Mouse (Mus musculus) neural tube, embryonic 15.5 days (tissue): Measurements from ENCODE around the gene Rinl. TPM values are rescaled to one million over a fixed set of nuclear protein-coding genes. Genes with fewer than 3 reads are reported as not detected.

Experiments used
- ATAC-seq: fragments of 200-750 bp; cut with Nextera tagmentation; 2 replicates; pipeline ENCODE4 v1.8.0; 2017; ENCODE audit warnings: mild to moderate bottlenecking, moderate TSS enrichment, moderate library complexity; ENCODE audit not compliant: low FRiP score
- H3K27ac ChIP-seq: fragments of 300-500 bp; sonication (generic); replicated peaks from 2 replicates; pipeline ENCODE4 v1.5.1; 2015; ENCODE audit warnings: mild to moderate bottlenecking, inconsistent platforms
- H3K27me3 ChIP-seq: fragments of 300-500 bp; sonication (generic); replicated peaks from 2 replicates; pipeline ENCODE4 v1.6.1; 2015; ENCODE audit warnings: inconsistent platforms
- H3K36me3 ChIP-seq: fragments of 300-500 bp; sonication (generic); 2 replicates; pipeline ENCODE4 v1.6.1; 2015; ENCODE audit warnings: inconsistent platforms
- H3K4me1 ChIP-seq: fragments of 300-500 bp; sonication (generic); 2 replicates; pipeline ENCODE4 v1.6.1; 2015; ENCODE audit warnings: inconsistent platforms
- H3K4me2 ChIP-seq: fragments of 300-500 bp; sonication (generic); 2 replicates; pipeline ENCODE4 v1.6.1; 2015; ENCODE audit warnings: inconsistent platforms, mild to moderate bottlenecking, moderate library complexity
- H3K4me3 ChIP-seq: fragments of 300-500 bp; sonication (generic); replicated peaks from 2 replicates; pipeline ENCODE4 v1.5.1; 2015; ENCODE audit warnings: mild to moderate bottlenecking, inconsistent platforms
- H3K9ac ChIP-seq: fragments of 300-500 bp; sonication (generic); replicated peaks from 2 replicates; pipeline ENCODE4 v1.6.1; 2015; ENCODE audit warnings: mild to moderate bottlenecking, inconsistent platforms
- H3K9me3 ChIP-seq: fragments of 300-500 bp; sonication (generic); replicated peaks from 2 replicates; pipeline ENCODE4 v1.6.1; 2016; ENCODE audit warnings: inconsistent platforms
- WGBS: fragments of 180-500 bp; shearing (Covaris S2); methylation state at CpG from one replicate; pipeline ENCODE4 v1.1.7; 2015; ENCODE audit warnings: mixed read lengths; 5-methylcytosine and 5-hydroxymethylcytosine counted together
- polyA plus RNA-seq: library from polyadenylated mRNA; unstranded; fragments of >200 nt; fragmentation: Nextera tagmentation; extraction: Ambion mirVana; gene quantifications from 2 replicates; pipeline ENCODE4 v1.2.1, GENCODE M21; 2015

The Rinl gene
- polyA plus RNA-seq, 1 experiment from 2014 or later = 2.9 TPM

DNA sequence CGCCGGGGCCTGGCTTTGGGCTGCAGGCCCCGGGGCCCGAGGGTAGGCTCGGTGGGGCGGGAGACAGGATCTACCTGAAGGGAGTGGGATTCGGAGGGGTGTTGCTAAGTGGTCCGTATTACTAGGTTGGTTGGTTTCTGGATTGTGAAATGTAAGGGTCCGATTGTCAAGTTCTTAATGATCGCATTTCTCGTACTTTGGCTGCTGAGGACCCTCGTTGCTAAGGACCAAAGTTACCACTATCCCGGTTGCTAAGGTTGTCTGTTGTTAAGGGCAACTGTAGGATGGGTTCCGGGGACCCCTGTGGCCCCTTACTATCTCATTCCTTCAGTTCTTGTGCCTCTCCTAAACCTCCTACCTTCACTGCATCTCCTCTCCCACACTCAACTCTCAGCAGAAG is 21.9 kb upstream of the Rinl start:
- Histone ChIP-seq H3K9me3 (no peaks in the 10 kb centered on the region), H3K4me1 (peaks cover 39% of the 10 kb centered on the region), H3K27me3 (no peaks in the 10 kb centered on the region), H3K27ac (no peak overlapping the region), H3K4me2 (peak overlapping the region; percentile 60), H3K9ac (peak overlapping the region; percentile 68), H3K36me3 (peaks cover 10% of the 10 kb centered on the region), H3K4me3 (peak overlapping the region; percentile 69)
- 6% methylated on average over 14 of the region's 14 CpGs for WGBS
- ATAC-seq = peak; percentile 29

GRCm38 (mm10) chr7:28767462-28767965 is 21.3 kb upstream of the Rinl start, which contains the start of gene Nfkbib:
Nfkbib (minus strand) TSS chr7:28767512.
- peaks cover 39% of the 10 kb centered on the region for H3K4me1 ChIP-seq
- WGBS = 67% methylated on average over 7 of the region's 7 CpGs

GRCm38 (mm10) chr7:28769414-28769958 is 19.3 kb upstream of the Rinl start:
- peaks cover 6% of the 10 kb centered on the region; the same call in 1 of the 2 replicates for H3K36me3 ChIP-seq
- WGBS = 93% methylated on average over 9 of the region's 9 CpGs

More at GRCm38 (mm10) chr7:28767462-28767965, 21.3 kb upstream of the Rinl start, which contains the start of gene Nfkbib:
- Histone ChIP-seq H3K4me3 (peak within 1 kb of the TSS; percentile 69), H3K9me3 (no peaks in the 10 kb centered on the region), H3K36me3 (peaks cover 6% of the 10 kb centered on the region), H3K27ac (0 out of 2 replicates have a peak within 1 kb of the TSS, but pooled peaks have one; percentile 58), H3K9ac (peak within 1 kb of the TSS; percentile 68), H3K4me2 (peak within 1 kb of the TSS; percentile 70), H3K27me3 (no peaks in the 10 kb centered on the region)
- ATAC-seq = no peak

DNA sequence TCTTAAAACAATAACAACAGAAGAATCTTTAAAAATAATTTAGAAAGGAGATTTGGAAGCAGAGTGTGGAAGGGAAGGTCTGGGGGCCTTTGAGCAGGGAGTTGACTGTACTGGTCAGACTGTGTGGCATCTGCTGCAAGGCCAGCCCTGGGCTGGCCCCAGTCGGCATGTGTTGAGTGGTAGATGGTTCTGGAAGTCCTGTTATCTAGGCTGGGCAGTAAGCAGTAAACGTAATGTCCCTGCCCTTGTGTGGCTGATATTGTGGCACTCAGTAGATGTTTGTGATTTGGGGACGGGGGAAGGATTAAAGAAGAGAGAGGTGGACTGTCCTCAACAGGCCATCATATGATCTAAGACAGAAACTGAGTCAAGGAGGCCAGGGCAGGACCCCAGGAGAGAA is 18.5 kb upstream of the Rinl start:
- H3K36me3 ChIP-seq = peaks cover 6% of the 10 kb centered on the region; the same call in 1 of the 2 replicates
- no peaks in the 10 kb centered on the region for H3K9me3 ChIP-seq
- no peak overlapping the region for H3K4me2 ChIP-seq
- no peak overlapping the region for H3K27ac ChIP-seq
- peaks cover 38% of the 10 kb centered on the region for H3K4me1 ChIP-seq
- H3K9ac ChIP-seq = no peak overlapping the region
- WGBS = 96% methylated on average over 3 of the region's 3 CpGs
- H3K27me3 ChIP-seq = no peaks in the 10 kb centered on the region
- no peak overlapping the region for H3K4me3 ChIP-seq
- ATAC-seq = no peak

More at GRCm38 (mm10) chr7:28769414-28769958, 19.3 kb upstream of the Rinl start:
- Histone ChIP-seq H3K4me2 (no peak overlapping the region), H3K4me3 (no peak overlapping the region), H3K27ac (no peak overlapping the region), H3K4me1 (peaks cover 46% of the 10 kb centered on the region), H3K27me3 (no peaks in the 10 kb centered on the region), H3K9me3 (no peaks in the 10 kb centered on the region), H3K9ac (no peak overlapping the region)
- no peak for ATAC-seq

DNA sequence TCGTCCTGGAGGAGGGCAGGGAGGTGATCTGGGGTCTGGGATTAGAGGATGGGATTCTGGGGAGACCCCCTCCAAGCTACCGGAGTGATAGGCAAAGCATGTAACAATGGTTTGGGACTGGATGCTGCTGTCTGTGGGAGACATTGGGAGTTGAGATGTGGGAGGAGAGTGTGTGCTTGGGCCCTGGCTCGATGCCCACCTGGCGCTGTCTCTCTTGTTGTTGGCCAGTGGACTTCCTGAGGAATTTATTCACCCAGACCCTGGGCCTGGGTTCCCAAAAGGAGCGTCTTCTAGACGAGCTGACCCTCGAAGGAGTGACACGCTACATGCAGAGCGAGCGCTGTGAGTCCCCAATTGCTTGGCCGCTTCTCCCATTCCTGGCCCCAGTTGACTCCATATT is 16.9 kb upstream of the Rinl start:
- Histone ChIP-seq H3K9ac (no peak overlapping the region), H3K27me3 (no peaks in the 10 kb centered on the region), H3K4me3 (no peak overlapping the region), H3K4me2 (no peak overlapping the region), H3K9me3 (no peaks in the 10 kb centered on the region), H3K27ac (no peak overlapping the region), H3K36me3 (peaks cover 9% of the 10 kb centered on the region), H3K4me1 (peaks cover 31% of the 10 kb centered on the region)
- no peak for ATAC-seq
- 89% methylated on average over 11 of the region's 11 CpGs for WGBS

- Histone ChIP-seq H3K4me1 (peaks cover 18% of the 10 kb centered on the region), H3K4me2 (no peak overlapping the region), H3K9me3 (no peaks in the 10 kb centered on the region), H3K27me3 (no peaks in the 10 kb centered on the region), H3K36me3 (peaks cover 14% of the 10 kb centered on the region), H3K4me3 (no peak overlapping the region), H3K9ac (no peak overlapping the region), H3K27ac (no peak overlapping the region)
- 79% methylated on average over 3 of the region's 3 CpGs for WGBS
- no peak for ATAC-seq
These were observed 15.6 kb upstream of the Rinl start for GRCm38 (mm10) chr7:28773163-28773562.

- no peak overlapping the region for H3K9ac ChIP-seq
- no peak overlapping the region for H3K4me3 ChIP-seq
- no peak for ATAC-seq
- 50% methylated on average over 12 of the region's 12 CpGs for WGBS
- H3K4me1 ChIP-seq = peaks cover 8% of the 10 kb centered on the region
- no peak overlapping the region for H3K4me2 ChIP-seq
- no peaks in the 10 kb centered on the region for H3K27me3 ChIP-seq
- peak overlapping the region; percentile 7 for H3K27ac ChIP-seq
- H3K36me3 ChIP-seq = peaks cover 17% of the 10 kb centered on the region
- no peaks in the 10 kb centered on the region for H3K9me3 ChIP-seq
These were observed 14.6 kb upstream of the Rinl start for GRCm38 (mm10) chr7:28774164-28774563.

GRCm38 (mm10) chr7:28775129-28775528 is 13.6 kb upstream of the Rinl start:
- Histone ChIP-seq H3K4me2 (no peak overlapping the region), H3K4me3 (no peak overlapping the region), H3K4me1 (peaks cover 9% of the 10 kb centered on the region), H3K27me3 (no peaks in the 10 kb centered on the region), H3K9ac (no peak overlapping the region), H3K9me3 (no peaks in the 10 kb centered on the region), H3K36me3 (peaks cover 17% of the 10 kb centered on the region), H3K27ac (no peak overlapping the region)
- ATAC-seq = no peak
- 69% methylated on average over 7 of the region's 7 CpGs for WGBS

- no peak for ATAC-seq
- no peak overlapping the region for H3K27ac ChIP-seq
- no peak overlapping the region for H3K9ac ChIP-seq
- peaks cover 10% of the 10 kb centered on the region for H3K4me1 ChIP-seq
- peaks cover 31% of the 10 kb centered on the region for H3K36me3 ChIP-seq
- no peak overlapping the region for H3K4me3 ChIP-seq
- no peaks in the 10 kb centered on the region for H3K27me3 ChIP-seq
- 89% methylated on average over 9 of the region's 9 CpGs for WGBS
- no peaks in the 10 kb centered on the region for H3K9me3 ChIP-seq
- no peak overlapping the region for H3K4me2 ChIP-seq
These were observed 9.9 kb upstream of the Rinl start for GRCm38 (mm10) chr7:28778825-28779224.

GRCm38 (mm10) chr7:28780067-28780658 is 8.6 kb upstream of the Rinl start:
- H3K9ac ChIP-seq = no peak overlapping the region
- ATAC-seq = peak; percentile 63; the same call in 1 of the 2 replicates
- no peaks in the 10 kb centered on the region for H3K9me3 ChIP-seq
- peaks cover 7% of the 10 kb centered on the region for H3K4me1 ChIP-seq
- peak overlapping the region; percentile 54; the same call in 1 of the 2 replicates for H3K27ac ChIP-seq
- H3K27me3 ChIP-seq = no peaks in the 10 kb centered on the region
- H3K36me3 ChIP-seq = peaks cover 39% of the 10 kb centered on the region
- no peak overlapping the region for H3K4me3 ChIP-seq
- WGBS = 45% methylated on average over 6 of the region's 6 CpGs
- H3K4me2 ChIP-seq = no peak overlapping the region

GRCm38 (mm10) chr7:28780857-28781256 is 7.9 kb upstream of the Rinl start:
- Histone ChIP-seq H3K9ac (no peak overlapping the region), H3K9me3 (no peaks in the 10 kb centered on the region), H3K4me2 (no peak overlapping the region), H3K4me3 (no peak overlapping the region), H3K27ac (no peak overlapping the region), H3K27me3 (no peaks in the 10 kb centered on the region), H3K36me3 (peaks cover 39% of the 10 kb centered on the region), H3K4me1 (peaks cover 7% of the 10 kb centered on the region)
- ATAC-seq = no peak
- WGBS = 87% methylated on average over 7 of the region's 7 CpGs

GRCm38 (mm10) chr7:28781261-28781663 is 7.5 kb upstream of the Rinl start:
- Histone ChIP-seq H3K36me3 (peaks cover 43% of the 10 kb centered on the region), H3K9me3 (no peaks in the 10 kb centered on the region)

More at GRCm38 (mm10) chr7:28781261-28781663, 7.5 kb upstream of the Rinl start:
- no peak for ATAC-seq
- H3K27ac ChIP-seq = no peak overlapping the region
- H3K9ac ChIP-seq = no peak overlapping the region
- H3K4me3 ChIP-seq = no peak overlapping the region
- H3K4me2 ChIP-seq = no peak overlapping the region
- no peaks in the 10 kb centered on the region for H3K27me3 ChIP-seq
- WGBS = 88% methylated on average over 8 of the region's 8 CpGs
- peaks cover 7% of the 10 kb centered on the region for H3K4me1 ChIP-seq
